Mouse (Mus musculus): Measurements from ENCODE around the gene Cyb5rl. TPM values are rescaled to one million over a fixed set of nuclear protein-coding genes. Genes with fewer than 3 reads are reported as not detected.

Gene Cyb5rl
- 10 to 100 TPM; 15.0 to 18.4 TPM for total RNA-seq (2021)
- long read RNA-seq, experiment 1, transcript Cyb5rl-203 (7 exons, 2,516 nt): major isoform, 7 of 36 reads
- long read RNA-seq, experiment 1, partial matches to known transcripts: 0 of 36 reads
- long read RNA-seq, experiment 1, other reads (novel, unspliced or antisense): 29 of 36 reads
- long read RNA-seq, experiment 2, transcript Cyb5rl-203 (7 exons, 2,516 nt): major isoform, 7 of 29 reads
- long read RNA-seq, experiment 2, partial matches to known transcripts: 0 of 29 reads
- long read RNA-seq, experiment 2, other reads (novel, unspliced or antisense): 22 of 29 reads

- DNase-seq (ENCODE audit: low spot score): peak; percentile 98
These were observed at the start of gene Cyb5rl, which contains the start of gene Mrpl37 for GRCm38 (mm10) chr4:107066252-107067124. TSS of gene Cyb5rl (plus strand) at chr4:107066988. TSS of gene Mrpl37 (minus strand) at chr4:107066868.

GRCm38 (mm10) chr4:107017257-107017656, 49.5 kb upstream of the Cyb5rl start:
- DNase-seq (ENCODE audit: low spot score): no peak

GRCm38 (mm10) chr4:107018521-107018920, 48.3 kb upstream of the Cyb5rl start:
- peak; percentile 59 for DNase-seq (ENCODE audit: low spot score)

- DNase-seq (ENCODE audit: low spot score): peak; percentile 43
These were observed 47.8 kb upstream of the Cyb5rl start for GRCm38 (mm10) chr4:107019027-107019426.

GRCm38 (mm10) chr4:107020287-107021000, 46.3 kb upstream of the Cyb5rl start:
- DNase-seq (ENCODE audit: low spot score): no peak

GRCm38 (mm10) chr4:107021464-107021863, 45.3 kb upstream of the Cyb5rl start:
- no peak for DNase-seq (ENCODE audit: low spot score)

GRCm38 (mm10) chr4:107024899-107025298, 41.9 kb upstream of the Cyb5rl start:
- DNase-seq (ENCODE audit: low spot score): no peak

GRCm38 (mm10) chr4:107025369-107025768, 41.4 kb upstream of the Cyb5rl start:
- no peak for DNase-seq (ENCODE audit: low spot score)

- DNase-seq (ENCODE audit: low spot score): no peak
These were observed 40.3 kb upstream of the Cyb5rl start for GRCm38 (mm10) chr4:107026451-107026850.

GRCm38 (mm10) chr4:107035689-107036088, 31.1 kb upstream of the Cyb5rl start:
- no peak for DNase-seq (ENCODE audit: low spot score)

- DNase-seq (ENCODE audit: low spot score): no peak
These were observed 29.8 kb upstream of the Cyb5rl start for GRCm38 (mm10) chr4:107036985-107037384.

- DNase-seq (ENCODE audit: low spot score): no peak
These were observed 28.5 kb upstream of the Cyb5rl start for GRCm38 (mm10) chr4:107038303-107038702.

- DNase-seq (ENCODE audit: low spot score): no peak
These were observed 27.5 kb upstream of the Cyb5rl start for GRCm38 (mm10) chr4:107039270-107039669.

- DNase-seq (ENCODE audit: low spot score): no peak
These were observed 24.5 kb upstream of the Cyb5rl start for GRCm38 (mm10) chr4:107042304-107042703.

GRCm38 (mm10) chr4:107045188-107045587, 21.6 kb upstream of the Cyb5rl start:
- DNase-seq (ENCODE audit: low spot score): no peak

GRCm38 (mm10) chr4:107047806-107048205, 19.0 kb upstream of the Cyb5rl start:
- no peak for DNase-seq (ENCODE audit: low spot score)

GRCm38 (mm10) chr4:107048568-107049162, 18.1 kb upstream of the Cyb5rl start:
- peak; percentile 93 for DNase-seq (ENCODE audit: low spot score)

- no peak for DNase-seq (ENCODE audit: low spot score)
These were observed 14.9 kb upstream of the Cyb5rl start for GRCm38 (mm10) chr4:107051889-107052288.

GRCm38 (mm10) chr4:107052962-107053553, 13.7 kb upstream of the Cyb5rl start:
- no peak for DNase-seq (ENCODE audit: low spot score)

- peak; percentile 16 for DNase-seq (ENCODE audit: low spot score)
These were observed 10.7 kb upstream of the Cyb5rl start for GRCm38 (mm10) chr4:107056088-107056487.

GRCm38 (mm10) chr4:107058346-107058745, 8.4 kb upstream of the Cyb5rl start:
- no peak for DNase-seq (ENCODE audit: low spot score)

All from gastrocnemius, adult 18-20 months (tissue).